Mouse (Mus musculus) ES-E14 (cell line): Measurements from ENCODE around the gene Zfp560.

Experiments used
- CHD2 ChIP-seq: IDR thresholded peaks from 2 replicates; pipeline ENCODE4 v1.6.1; 2014; ENCODE audit warnings: mild to moderate bottlenecking, low read depth, low read length, inconsistent platforms
- HCFC1 ChIP-seq: IDR thresholded peaks from 2 replicates; pipeline ENCODE4 v1.6.1; 2012; ENCODE audit warnings: low read length, inconsistent platforms, borderline replicate concordance; ENCODE audit not compliant: insufficient read depth
- MAFK ChIP-seq: IDR thresholded peaks from 2 replicates; pipeline ENCODE4 v1.6.1; 2014; ENCODE audit warnings: mild to moderate bottlenecking, low read depth, low read length, inconsistent platforms; ENCODE audit not compliant: insufficient read depth
- ZC3H11A ChIP-seq: IDR thresholded peaks from 2 replicates; pipeline ENCODE4 v1.6.1; 2012; ENCODE audit warnings: low read depth, mild to moderate bottlenecking, inconsistent platforms, low read length, borderline replicate concordance
- ZNF384 ChIP-seq: IDR thresholded peaks from 2 replicates; pipeline ENCODE4 v1.6.1; 2012; ENCODE audit warnings: low read depth, low read length, inconsistent platforms

- TF ChIP-seq MAFK (no peak), CHD2 (no peak), ZC3H11A (no peak), HCFC1 (no peak), ZNF384 (no peak)
Observed at GRCm38 (mm10) chr9:20385343-20385703, 346 bp upstream of the Zfp560 start.
